Mouse (Mus musculus) layer of hippocampus, adult 2 months (tissue): Measurements from ENCODE around the gene Itpkb. TPM values are rescaled to one million over a fixed set of nuclear protein-coding genes. Genes with fewer than 3 reads are reported as not detected.
A peak's percentile ranks its signal among the peaks of the same experiment; 100 is the strongest.

Experiments
- DNase-seq, 2 experiments: peaks; one replicate each; pipeline ENCODE4 v3.0.0; 2022; ENCODE audit warnings: low spot score in 2 of 2
- H3K27ac ChIP-seq: fragments of 200-600 bp; 2 replicates; pipeline ENCODE4 v1.8.1; 2022
- H3K4me3 ChIP-seq: fragments of 200-600 bp; 2 replicates; pipeline ENCODE4 v1.8.1; 2022; ENCODE audit warnings: mild to moderate bottlenecking
- CTCF ChIP-seq: fragments of 200-600 bp; conservative IDR thresholded peaks from 2 replicates; pipeline ENCODE4 v1.8.1; 2022; ENCODE audit warnings: antibody characterized with exemption, mild to moderate bottlenecking, moderate library complexity
- total RNA-seq, 2 experiments: library from RNA; stranded (reverse); gene quantifications; 2 replicates each; pipeline ENCODE4 v1.2.3; 2021

Gene Itpkb
- total RNA-seq, 2 experiments from 2014 or later, result 26.3 to 28.3 TPM

DNA sequence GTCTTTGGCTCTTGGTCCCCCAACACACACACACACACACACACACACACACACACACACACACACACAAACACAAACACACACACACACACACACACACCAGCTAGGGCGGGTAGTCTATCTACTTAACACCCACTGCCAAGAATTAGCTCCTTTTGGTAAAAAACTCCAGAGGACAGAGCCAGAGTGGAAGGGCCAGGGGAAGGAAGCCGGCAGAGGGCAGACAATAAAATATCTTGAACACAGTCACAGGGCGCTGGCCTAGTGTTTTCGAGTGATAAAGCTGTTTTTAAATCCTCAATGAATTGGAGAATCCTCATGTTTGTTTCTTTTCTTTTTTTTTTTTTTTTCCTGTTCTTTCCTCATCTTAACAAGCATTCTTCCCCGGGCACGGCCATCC is 26.6 kb downstream of the Itpkb start:
- Histone ChIP-seq H3K4me3 (no peak overlapping the region), H3K27ac (peak overlapping the region; percentile 37; the same call in 1 of the 2 replicates)
- peak; percentile 21; the same call in 1 of the 2 replicates for TF ChIP-seq CTCF
- no peak for DNase-seq

DNA sequence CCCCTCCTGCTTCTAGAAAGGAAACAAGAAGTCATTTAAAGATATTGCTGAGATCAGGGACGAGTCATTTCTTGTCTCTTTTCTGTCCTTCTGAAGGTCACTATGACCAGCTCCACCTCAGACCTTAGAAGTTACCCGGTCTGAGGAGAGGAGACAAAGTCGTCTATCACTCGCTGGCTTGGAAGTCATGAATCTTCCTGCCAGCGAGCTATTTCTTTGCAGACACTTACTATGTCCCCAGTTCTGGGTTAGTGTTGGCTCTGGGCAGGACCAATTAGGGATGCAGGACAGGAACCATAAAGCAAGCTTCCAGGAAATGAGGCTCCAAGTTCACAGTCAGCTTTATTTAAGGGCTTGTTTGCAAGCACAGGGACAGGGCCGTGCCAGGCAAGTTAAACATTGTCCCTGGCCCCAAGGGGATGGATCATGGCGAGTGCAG is 27.6 kb downstream of the Itpkb start:
- no peak for DNase-seq
- TF ChIP-seq CTCF, result no peak
- Histone ChIP-seq H3K27ac (peak overlapping the region; percentile 37; the same call in 1 of the 2 replicates), H3K4me3 (no peak overlapping the region)

DNA sequence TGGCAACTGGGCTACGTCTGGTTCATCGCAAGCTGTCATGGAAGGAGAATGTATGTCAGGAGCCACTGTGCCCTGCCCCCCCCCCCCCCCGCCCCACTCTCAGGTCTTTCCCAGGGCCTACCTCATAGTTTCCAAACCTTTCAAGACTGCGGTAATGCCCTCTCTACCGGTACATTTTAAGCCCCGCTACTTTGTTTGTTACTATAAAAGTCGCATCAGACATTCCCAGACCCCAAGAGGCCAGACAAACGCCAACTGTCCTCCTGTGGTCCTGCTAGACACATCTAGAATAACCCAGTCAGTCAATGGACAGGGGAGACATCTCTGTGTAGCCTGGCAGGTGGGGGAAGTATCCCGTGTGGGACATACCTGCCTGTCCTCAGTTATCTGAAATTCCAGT is 28.2 kb downstream of the Itpkb start:
- Histone ChIP-seq H3K4me3 (no peak overlapping the region), H3K27ac (peak overlapping the region; percentile 39; the same call in 1 of the 2 replicates)
- TF ChIP-seq CTCF, result no peak
- no peak for DNase-seq

DNA sequence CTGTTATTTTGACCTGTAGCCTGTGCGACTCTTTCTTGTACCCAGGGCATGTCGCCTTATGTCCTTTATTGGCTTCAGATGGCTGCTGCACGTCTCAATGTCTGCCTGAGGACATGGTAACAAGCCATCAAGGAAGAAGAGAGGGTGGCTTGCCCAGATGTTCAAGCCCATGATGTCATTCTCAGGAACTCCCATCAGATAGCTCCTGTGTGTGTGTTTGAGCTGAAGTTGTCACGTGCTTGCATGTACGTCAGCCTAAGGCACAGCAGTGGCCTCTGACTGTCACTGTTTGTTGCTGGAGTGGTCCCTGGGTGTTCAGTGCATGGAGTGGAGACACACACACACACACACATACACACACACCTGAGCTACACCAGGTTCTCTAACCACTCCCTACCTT is 29.0 kb downstream of the Itpkb start:
- H3K4me3 ChIP-seq, result no peak overlapping the region
- H3K27ac ChIP-seq, result peak overlapping the region; percentile 39; the same call in 1 of the 2 replicates
- TF ChIP-seq CTCF, result no peak
- no peak for DNase-seq

DNA sequence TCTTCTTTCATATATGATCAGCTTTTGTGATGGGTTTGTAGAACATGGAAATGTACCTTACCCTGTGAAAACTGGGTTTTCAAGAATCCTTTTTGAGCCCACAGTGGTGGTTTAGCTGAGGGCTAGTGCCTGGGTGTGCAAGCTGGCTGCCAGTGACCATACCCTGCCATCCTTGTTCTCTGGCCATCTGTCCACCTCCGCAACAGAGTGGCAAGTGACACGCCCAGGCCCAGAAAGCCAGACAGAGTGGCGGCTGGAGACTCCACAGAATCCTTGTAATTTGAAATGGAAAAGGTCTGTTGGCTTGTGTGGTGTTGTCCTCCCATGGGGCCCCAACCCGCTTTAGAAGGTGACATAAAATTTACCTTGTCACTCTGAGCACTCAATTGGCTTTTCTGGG is 31.9 kb downstream of the Itpkb start:
- no peak overlapping the region for H3K27ac ChIP-seq
- no peak for DNase-seq

DNA sequence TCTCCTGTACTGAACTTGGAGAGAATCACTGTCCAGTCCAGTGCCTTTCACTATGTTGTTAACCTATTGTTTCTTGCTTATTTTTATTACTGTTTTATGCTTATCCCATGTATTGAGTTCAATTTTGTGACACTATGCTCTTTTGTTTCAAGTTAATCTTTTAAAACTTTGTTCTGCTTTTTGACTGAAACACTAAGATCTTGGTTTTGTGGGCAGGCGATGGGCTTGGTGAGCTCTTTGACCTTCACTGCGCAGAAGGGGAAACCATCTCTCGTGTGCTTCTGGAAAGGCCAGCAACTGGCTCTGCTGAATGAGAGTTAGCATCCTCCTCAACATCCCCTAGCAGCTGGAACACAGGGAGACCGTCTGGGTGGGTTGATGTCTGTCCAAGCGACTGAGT is 32.6 kb downstream of the Itpkb start:
- no peak for DNase-seq
- Histone ChIP-seq H3K27ac (peak overlapping the region; percentile 28; the same call in 1 of the 2 replicates), H3K4me3 (no peak overlapping the region)
- no peak for TF ChIP-seq CTCF

More for the DNA sequence above, 31.9 kb downstream of the Itpkb start:
- TF ChIP-seq CTCF, result no peak
- H3K4me3 ChIP-seq, result no peak overlapping the region

DNA sequence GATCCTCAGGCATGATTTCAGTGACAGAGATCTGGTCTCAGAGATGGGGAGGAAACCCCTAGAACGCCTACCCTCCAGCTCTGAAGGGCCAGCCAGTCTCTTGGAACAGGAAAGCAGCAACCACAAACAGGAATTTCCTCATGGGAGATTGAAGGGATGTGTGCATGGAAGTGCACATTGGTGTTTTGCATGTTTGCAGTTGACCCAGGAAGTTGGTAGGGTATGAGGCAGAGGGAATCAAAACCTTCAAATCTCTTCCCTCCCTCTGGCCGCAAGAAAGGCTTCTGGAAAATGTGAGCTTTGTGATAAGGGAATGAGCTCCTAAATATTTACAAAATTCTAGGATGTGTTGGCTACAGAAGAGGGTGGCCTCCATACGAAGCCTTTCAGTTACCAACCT is 33.0 kb downstream of the Itpkb start:
- Histone ChIP-seq H3K4me3 (no peak overlapping the region), H3K27ac (peak overlapping the region; percentile 28; the same call in 1 of the 2 replicates)
- TF ChIP-seq CTCF, result no peak
- no peak for DNase-seq

DNA sequence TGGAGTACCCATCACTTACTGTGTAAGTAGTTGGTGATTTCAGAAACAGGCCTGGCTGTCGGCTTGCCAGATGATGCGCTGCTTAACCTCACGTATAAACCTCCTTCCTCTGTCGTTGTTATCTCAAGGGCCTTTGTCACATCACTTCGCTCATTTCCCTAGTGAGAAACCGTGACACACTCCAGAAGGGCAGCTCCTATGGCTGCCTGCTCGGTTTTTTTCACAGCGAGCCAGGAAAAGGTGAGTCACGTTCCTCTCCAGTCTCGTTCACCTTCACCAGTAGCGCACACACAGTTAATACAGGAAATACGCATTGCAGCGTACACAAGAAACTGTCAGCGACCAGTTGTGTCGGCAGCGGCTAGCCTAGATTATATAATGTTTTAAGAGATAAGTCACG is 33.7 kb downstream of the Itpkb start:
- no peak for TF ChIP-seq CTCF
- DNase-seq, result no peak
- no peak overlapping the region for H3K4me3 ChIP-seq
- H3K27ac ChIP-seq, result peak overlapping the region; percentile 99; the same call in 1 of the 2 replicates

DNA sequence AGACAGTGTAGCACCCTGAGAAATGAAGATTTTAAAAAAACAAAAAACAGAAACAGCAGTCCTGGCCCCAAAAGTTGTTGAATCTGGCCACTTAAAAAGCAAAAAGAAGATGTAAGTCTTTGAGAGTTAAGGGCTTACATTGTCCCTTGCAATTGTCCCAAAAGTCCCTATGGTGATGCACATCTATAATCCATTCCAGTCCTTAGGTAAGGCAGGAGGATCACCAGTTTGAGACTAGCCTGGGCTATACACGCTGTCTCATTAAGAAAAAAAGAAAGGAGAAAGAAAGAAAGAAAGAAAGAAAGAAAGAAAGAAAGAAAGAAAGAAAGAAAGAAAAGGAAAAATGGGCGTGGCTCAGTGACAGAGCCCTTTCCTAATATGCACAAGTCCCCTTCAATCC is 34.4 kb downstream of the Itpkb start:
- H3K4me3 ChIP-seq, result peak overlapping the region; percentile 60
- H3K27ac ChIP-seq, result peak overlapping the region; percentile 99
- DNase-seq, result no peak
- TF ChIP-seq CTCF, result no peak

DNA sequence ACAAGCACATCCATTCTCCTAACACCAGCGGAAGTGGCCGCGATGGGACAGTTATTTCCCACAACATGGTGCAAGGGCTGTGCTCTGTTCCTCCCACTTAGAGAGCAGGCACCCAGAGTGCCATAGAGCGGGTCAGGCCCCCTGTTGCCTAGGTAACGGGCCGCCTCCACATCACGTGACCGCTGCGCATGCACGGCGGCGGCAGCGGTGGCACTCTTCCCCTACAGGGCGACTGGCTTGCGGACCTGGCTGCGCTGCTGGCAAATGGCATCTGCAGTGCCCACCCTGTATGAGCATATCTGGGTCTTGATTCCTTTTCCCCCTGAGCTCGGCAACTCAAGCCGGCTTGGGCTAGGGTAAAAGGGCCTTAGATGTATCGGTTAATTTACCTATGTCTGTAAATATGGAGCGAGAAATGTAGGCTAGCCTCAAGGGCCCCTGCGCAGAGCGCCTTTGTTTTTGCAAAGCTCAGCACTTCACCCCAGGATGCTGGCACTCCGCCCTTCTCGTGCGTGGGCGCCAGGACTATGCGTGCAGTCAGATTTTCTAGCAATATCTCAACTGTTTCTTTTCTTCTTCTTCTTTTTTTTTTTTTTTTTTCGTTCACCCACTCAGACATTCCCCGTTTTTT is 35.0 kb downstream of the Itpkb start:
- DNase-seq, result peak; percentile 92 to 93
- TF ChIP-seq CTCF, result peak; percentile 51
- Histone ChIP-seq H3K27ac (peak overlapping the region; percentile 99), H3K4me3 (peak overlapping the region; percentile 60)

DNA sequence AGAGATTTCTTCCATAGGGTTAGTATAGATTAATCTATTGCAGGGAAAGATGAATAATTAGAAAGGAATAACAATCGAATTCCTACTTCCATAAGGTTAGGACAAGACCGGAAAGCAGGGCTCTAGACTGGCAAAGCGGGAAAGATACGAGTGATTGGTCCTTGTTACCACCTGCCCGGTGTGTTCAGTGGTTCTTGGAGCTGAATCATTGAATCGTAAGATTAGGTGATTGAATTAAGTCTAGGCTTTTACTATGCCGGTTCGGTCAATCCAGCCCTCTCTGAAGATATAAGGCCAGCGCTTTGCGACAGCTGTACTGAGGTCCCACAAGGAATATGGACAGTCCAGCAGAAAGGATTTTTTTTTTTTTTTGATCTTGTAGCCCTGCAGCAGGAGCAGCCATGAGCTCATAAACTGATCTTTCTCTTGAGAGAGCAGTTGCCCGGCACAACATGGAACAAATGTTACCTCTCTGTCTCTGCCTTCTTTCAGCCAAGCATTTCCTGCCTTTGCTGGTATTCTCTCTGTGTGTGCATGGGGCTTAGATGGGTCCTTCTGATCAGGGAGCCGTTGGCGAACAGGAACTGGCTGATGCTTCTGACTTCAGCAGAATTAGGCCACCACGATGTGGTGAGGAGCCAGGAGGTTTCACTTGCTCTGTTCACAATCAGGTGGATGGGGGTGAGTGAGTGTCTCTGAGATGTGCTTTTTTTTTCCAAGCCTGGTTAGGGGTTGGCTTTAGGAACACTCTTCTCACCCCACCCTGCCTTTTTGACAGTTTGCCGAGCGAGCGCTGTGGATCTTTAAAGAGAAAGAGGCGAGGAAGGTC is 35.9 kb downstream of the Itpkb start:
- H3K4me3 ChIP-seq, result peak overlapping the region; percentile 60
- peak overlapping the region; percentile 99 for H3K27ac ChIP-seq
- no peak for DNase-seq
- no peak for TF ChIP-seq CTCF

DNA sequence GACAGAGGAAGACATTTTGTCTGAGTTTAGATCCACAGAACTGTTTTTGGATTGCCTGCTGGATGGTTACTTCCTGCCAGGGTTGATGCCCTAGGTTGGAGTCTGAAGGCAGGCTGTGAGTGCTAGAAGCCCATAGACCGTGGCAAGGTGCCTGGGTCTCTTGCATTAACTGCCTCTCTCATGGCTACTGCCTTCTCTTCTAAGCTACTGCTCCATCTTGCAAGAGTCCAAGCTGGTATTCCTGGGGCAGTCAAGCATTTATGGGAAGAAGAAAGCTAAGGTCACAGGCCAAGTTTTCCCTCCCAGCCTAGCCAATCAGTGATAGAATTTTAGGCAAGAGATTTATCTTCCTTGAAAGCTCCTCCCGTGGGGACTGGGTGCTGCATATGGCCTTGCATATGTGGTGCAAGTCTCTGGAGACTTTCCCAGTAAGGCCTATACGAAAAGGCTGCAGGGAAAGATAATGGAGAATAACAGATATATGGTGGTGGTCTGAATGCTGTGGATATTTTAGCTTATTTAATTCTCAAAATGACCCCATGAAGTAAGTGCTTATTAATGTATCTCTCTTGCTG is 36.8 kb downstream of the Itpkb start:
- DNase-seq, result no peak
- Histone ChIP-seq H3K27ac (peak overlapping the region; percentile 99), H3K4me3 (no peak overlapping the region)
- no peak for TF ChIP-seq CTCF

DNA sequence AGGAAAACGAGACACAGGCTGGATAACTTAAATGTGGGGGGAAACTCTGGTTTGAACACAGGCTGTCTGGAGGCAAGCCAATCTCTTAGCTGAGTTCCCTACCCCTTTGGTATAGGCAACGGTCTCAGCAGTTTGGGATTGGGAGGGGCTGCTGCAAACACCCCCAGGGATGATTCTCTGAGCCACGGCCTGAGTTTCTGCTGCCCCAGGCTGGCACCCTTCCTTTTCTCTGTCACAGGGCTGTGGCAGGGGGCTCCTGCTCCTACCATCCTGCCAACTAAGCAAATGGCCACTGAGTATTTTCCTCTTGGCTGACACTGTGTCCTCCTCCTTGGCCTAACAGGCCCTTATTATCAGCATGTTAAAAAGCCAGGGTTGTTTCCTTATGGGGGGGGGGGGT is 37.3 kb downstream of the Itpkb start:
- H3K4me3 ChIP-seq, result no peak overlapping the region
- DNase-seq, result no peak
- peak overlapping the region; percentile 99 for H3K27ac ChIP-seq
- no peak for TF ChIP-seq CTCF

DNA sequence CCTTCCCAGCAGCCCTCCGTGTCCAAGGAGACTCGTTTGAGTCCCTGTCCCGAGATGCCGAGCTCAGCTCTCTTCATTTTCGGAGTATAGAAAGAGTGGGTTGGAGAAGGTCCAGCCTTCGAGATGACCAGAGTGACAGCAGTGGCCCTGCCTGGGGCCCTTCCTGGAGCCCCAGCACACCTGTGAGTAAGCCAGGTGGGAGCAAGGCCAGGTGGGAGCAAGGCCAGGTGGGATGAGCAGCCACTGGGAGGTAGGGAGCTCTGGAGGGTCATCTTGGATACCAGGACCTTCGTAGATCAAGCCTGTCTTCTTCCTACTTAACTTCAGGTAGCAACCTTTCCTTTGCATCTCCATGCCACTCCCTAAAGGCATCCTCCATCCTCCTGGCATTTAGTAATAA is 37.8 kb downstream of the Itpkb start:
- Histone ChIP-seq H3K27ac (peak overlapping the region; percentile 99; the same call in 1 of the 2 replicates), H3K4me3 (no peak overlapping the region)
- no peak for TF ChIP-seq CTCF
- DNase-seq, result no peak
